Comparison of ENCODE assay signal across 8 mouse cellular contexts in the genomic region with DNA sequence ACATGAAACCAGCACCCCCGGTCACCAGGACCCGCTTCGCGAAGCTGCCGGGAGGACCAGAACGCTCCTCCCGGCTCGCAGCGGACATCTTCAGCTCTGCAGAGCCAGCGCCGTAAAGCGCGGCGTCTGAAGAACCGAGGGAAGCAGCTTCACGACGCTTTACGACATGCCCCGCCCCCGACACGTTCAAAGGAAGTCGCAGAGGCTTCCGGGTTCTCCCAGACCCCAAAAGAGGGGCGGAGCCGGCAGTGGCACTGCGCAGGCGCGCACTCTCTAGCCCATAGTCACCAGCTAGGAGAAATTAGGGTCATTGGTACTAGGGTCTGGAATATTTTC. TPM values are rescaled to one million over a fixed set of nuclear protein-coding genes. Genes with fewer than 3 reads are reported as not detected.
DNase-seq lines count a peak whose midpoint lies in the region; ATAC-seq and TF ChIP-seq lines count a peak whose summit lies in the region.

Gene Tgds (minus strand): TSS at position 114 of the 336 bp plus-strand sequence.

- peaks cover 12% of the 10 kb centered on the region; the same call in 1 of the 2 replicates for H3K27me3 ChIP-seq in hindbrain, embryonic 10.5 days (ENCODE audit: insufficient read depth, poor library complexity, severe bottlenecking)
- no peaks in the 10 kb centered on the region for H3K27me3 ChIP-seq in lung, postnatal 0 days (replicated peaks; ENCODE audit: insufficient read depth, low read length)

- no peak for TF ChIP-seq EP300 in lung, postnatal 0 days (IDR thresholded peaks at IDR 0.05)

- H3K36me3 ChIP-seq in hindbrain, embryonic 10.5 days = peaks cover 25% of the 10 kb centered on the region
- H3K36me3 ChIP-seq in lung, postnatal 0 days (ENCODE audit: insufficient read depth, low read length) = peaks cover under 1% of the 10 kb centered on the region; the same call in 1 of the 2 replicates

- peak within 1 kb of the TSS; percentile 97 for H3K4me2 ChIP-seq in lung, postnatal 0 days (replicated peaks; ENCODE audit: low read depth, low read length)

- no peaks in the 10 kb centered on the region for H3K9me3 ChIP-seq in hindbrain, embryonic 10.5 days
- no peaks in the 10 kb centered on the region for H3K9me3 ChIP-seq in lung, postnatal 0 days (ENCODE audit: low read length)

- WGBS in hindbrain, embryonic 10.5 days = 0% methylated on average over 28 of the region's 28 CpGs
- WGBS in lung, postnatal 0 days = under 1% methylated on average over 28 of the region's 28 CpGs

- peak; percentile 97 for DNase-seq in MN1 (ENCODE audit: low spot score)
- DNase-seq in cerebellum, adult 9-10 months = peak; percentile 99
- DNase-seq in hindbrain, embryonic 10.5 days (ENCODE audit: low spot score) = peak; percentile 99
- peak; percentile 100 for DNase-seq in layer of hippocampus, adult 9-11 months
- DNase-seq in lung, postnatal 0 days (ENCODE audit: low spot score) = peak; percentile 99
- peak; percentile 93 for DNase-seq in ovary, postnatal 14 days (ENCODE audit: low spot score)
- DNase-seq in thymus, postnatal 14 days = peak; percentile 99

- peak within 1 kb of the TSS; percentile 69 for H3K9ac ChIP-seq in lung, postnatal 0 days (replicated peaks; ENCODE audit: low read depth)

- H3K4me3 ChIP-seq in hindbrain, embryonic 10.5 days = peak within 1 kb of the TSS; percentile 84
- H3K4me3 ChIP-seq in lung, postnatal 0 days (ENCODE audit: low read depth, low read length) = peak within 1 kb of the TSS; percentile 78

- peaks cover 38% of the 10 kb centered on the region for H3K4me1 ChIP-seq in hindbrain, embryonic 10.5 days (replicated peaks)
- H3K4me1 ChIP-seq in lung, postnatal 0 days (ENCODE audit: insufficient read depth, low read depth, low read length) = peaks cover 12% of the 10 kb centered on the region; the same call in 1 of the 2 replicates

- H3K27ac ChIP-seq in hindbrain, embryonic 10.5 days = peak within 1 kb of the TSS; percentile 89
- H3K27ac ChIP-seq in lung, postnatal 0 days (ENCODE audit: low read length) = no peak within 1 kb of the TSS; the same call in 1 of the 2 replicates

- TF ChIP-seq CTCF in lung, postnatal 0 days (IDR thresholded peaks at IDR 0.05) = no peak

- ATAC-seq in frontal cortex, adult (ENCODE audit: low TSS enrichment) = peak; percentile 80
- ATAC-seq in lung, postnatal 0 days = peak; percentile 73

RNA-seq across cellular contexts. Expression of gene Tgds, which starts in this region (rescaled TPM):
- 29.4 and 32.3 TPM in 2 replicates for polyA plus RNA-seq in hindbrain, embryonic 10.5 days (2016; fragmentation: Nextera tagmentation; extraction: Ambion mirVana)
- polyA plus RNA-seq in lung, postnatal 0 days (2015; fragmentation: Nextera tagmentation; extraction: Ambion mirVana) = 26.6 and 28.0 TPM in 2 replicates
